Mouse (Mus musculus) heart, adult 9 months (tissue): Measurements from ENCODE around the gene Ank3.
A peak's percentile ranks its signal among the peaks of the same experiment; 100 is the strongest.

ENCODE experiments used
- DNase-seq, 2 experiments: peaks; one replicate each; pipeline ENCODE4 v3.0.0; 2022; ENCODE audit warnings: low spot score in 2 of 2

Ank3 gene

GRCm38 (mm10) chr10:69535931-69536200, 137.3 kb downstream of the Ank3 start:
- DNase-seq = no peak

GRCm38 (mm10) chr10:69536372-69537075, 138.0 kb downstream of the Ank3 start:
- no peak for DNase-seq

- no peak for DNase-seq
Observed at GRCm38 (mm10) chr10:69538236-69538635, 139.7 kb downstream of the Ank3 start.

GRCm38 (mm10) chr10:69542439-69542838, 143.9 kb downstream of the Ank3 start:
- DNase-seq = no peak

GRCm38 (mm10) chr10:69543876-69544620, 145.5 kb downstream of the Ank3 start:
- no peak for DNase-seq

- no peak for DNase-seq
Observed at GRCm38 (mm10) chr10:69544653-69545052, 146.1 kb downstream of the Ank3 start.

- no peak for DNase-seq
Observed at GRCm38 (mm10) chr10:69545936-69546335, 147.4 kb downstream of the Ank3 start.

GRCm38 (mm10) chr10:69546643-69547042, 148.1 kb downstream of the Ank3 start:
- no peak for DNase-seq

GRCm38 (mm10) chr10:69548771-69549170, 150.2 kb downstream of the Ank3 start:
- DNase-seq = no peak

GRCm38 (mm10) chr10:69549221-69549620, 150.6 kb downstream of the Ank3 start:
- DNase-seq = no peak

GRCm38 (mm10) chr10:69550824-69551223, 152.3 kb downstream of the Ank3 start:
- no peak for DNase-seq

- DNase-seq = no peak
Observed at GRCm38 (mm10) chr10:69553091-69553490, 154.5 kb downstream of the Ank3 start.

GRCm38 (mm10) chr10:69555592-69555991, 157.0 kb downstream of the Ank3 start:
- DNase-seq = no peak

- DNase-seq = no peak
Observed at GRCm38 (mm10) chr10:69556278-69556677, 157.7 kb downstream of the Ank3 start.

GRCm38 (mm10) chr10:69560237-69560636, 161.7 kb downstream of the Ank3 start:
- DNase-seq = no peak

- no peak for DNase-seq
Observed at GRCm38 (mm10) chr10:69562931-69563330, 164.4 kb downstream of the Ank3 start.

- peak; percentile 22 to 44 for DNase-seq
Observed at GRCm38 (mm10) chr10:69565052-69565451, 166.5 kb downstream of the Ank3 start.

GRCm38 (mm10) chr10:69568976-69569375, 170.4 kb downstream of the Ank3 start:
- DNase-seq = no peak

- DNase-seq = no peak
Observed at GRCm38 (mm10) chr10:69569740-69570139, 171.2 kb downstream of the Ank3 start.

GRCm38 (mm10) chr10:69570466-69571288, 172.1 kb downstream of the Ank3 start:
- DNase-seq = no peak

- DNase-seq = no peak
Observed at GRCm38 (mm10) chr10:69571422-69571821, 172.8 kb downstream of the Ank3 start.

- DNase-seq = no peak
Observed at GRCm38 (mm10) chr10:69571972-69572371, 173.4 kb downstream of the Ank3 start.

- no peak for DNase-seq
Observed at GRCm38 (mm10) chr10:69573054-69573453, 174.5 kb downstream of the Ank3 start.
